Mouse (Mus musculus): ENCODE results near the gene Mpig6b. TPM values are rescaled to one million over a fixed set of nuclear protein-coding genes. Genes with fewer than 3 reads are reported as not detected.

Mpig6b gene
- polyA plus RNA-seq (2015; fragmentation: Nextera tagmentation; extraction: Ambion mirVana), result 0.16 and 0.54 TPM in 2 replicates

- WGBS, result 42% methylated on average over 10 of the region's 10 CpGs
- no peak for ATAC-seq (replicated peaks; ENCODE audit: extremely low read depth, insufficient read depth, low FRiP score)
- H3K27me3 ChIP-seq (ENCODE audit: control insufficient read depth, insufficient read depth, low read length), result peaks cover 28% of the 10 kb centered on the region
Observed at GRCm38 (mm10) chr17:35066084-35066483, at the start of gene Mpig6b. TSS of gene Mpig6b (minus strand) at chr17:35066184.

GRCm38 (mm10) chr17:35115046-35116019 lies 49.3 kb upstream of the Mpig6b start, which contains the start of gene Ly6g5b:
TSS of gene Ly6g5b (minus strand) at chr17:35115428.
- H3K4me1 ChIP-seq (ENCODE audit: control insufficient read depth, insufficient read depth, low read length), result peaks cover 8% of the 10 kb centered on the region
- H3K4me2 ChIP-seq (ENCODE audit: low read depth, low read length), result no peak within 1 kb of the TSS
- no peak within 1 kb of the TSS for H3K9ac ChIP-seq (ENCODE audit: low read length)
- WGBS, result 85% methylated on average over 8 of the region's 8 CpGs
- no peaks in the 10 kb centered on the region for H3K9me3 ChIP-seq (replicated peaks; ENCODE audit: control insufficient read depth, low read length)
- H3K27me3 ChIP-seq (ENCODE audit: control insufficient read depth, insufficient read depth, low read length), result no peaks in the 10 kb centered on the region
- peaks cover 33% of the 10 kb centered on the region for H3K36me3 ChIP-seq (ENCODE audit: control insufficient read depth, insufficient read depth)
- no peak within 1 kb of the TSS for H3K27ac ChIP-seq (ENCODE audit: low read length)
- no peak within 1 kb of the TSS for H3K4me3 ChIP-seq (ENCODE audit: low read length)
- no peak for ATAC-seq (replicated peaks; ENCODE audit: extremely low read depth, insufficient read depth, low FRiP score)

More at GRCm38 (mm10) chr17:35066084-35066483, at the start of gene Mpig6b:
- peak within 1 kb of the TSS; percentile 50; the same call in 1 of the 2 replicates for H3K9ac ChIP-seq (ENCODE audit: low read length)
- peaks cover 13% of the 10 kb centered on the region for H3K4me1 ChIP-seq (ENCODE audit: control insufficient read depth, insufficient read depth, low read length)
- H3K9me3 ChIP-seq (replicated peaks; ENCODE audit: control insufficient read depth, low read length), result no peaks in the 10 kb centered on the region
- peak within 1 kb of the TSS; percentile 47 for H3K4me3 ChIP-seq (ENCODE audit: low read length)
- H3K36me3 ChIP-seq (ENCODE audit: control insufficient read depth, insufficient read depth), result peaks cover 5% of the 10 kb centered on the region; the same call in 1 of the 2 replicates
- peak within 1 kb of the TSS; percentile 74 for H3K4me2 ChIP-seq (ENCODE audit: low read depth, low read length)
- H3K27ac ChIP-seq (ENCODE audit: low read length), result no peak within 1 kb of the TSS

- peak; percentile 24; the same call in 1 of the 2 replicates for ATAC-seq (replicated peaks; ENCODE audit: extremely low read depth, insufficient read depth, low FRiP score)
- H3K27me3 ChIP-seq (ENCODE audit: control insufficient read depth, insufficient read depth, low read length), result no peaks in the 10 kb centered on the region
- WGBS, result 68% methylated on average over 9 of the region's 9 CpGs
- H3K4me1 ChIP-seq (ENCODE audit: control insufficient read depth, insufficient read depth, low read length), result no peaks in the 10 kb centered on the region
- H3K9me3 ChIP-seq (replicated peaks; ENCODE audit: control insufficient read depth, low read length), result no peaks in the 10 kb centered on the region
- H3K9ac ChIP-seq (ENCODE audit: low read length), result no peak overlapping the region
- peak overlapping the region; percentile 48; the same call in 1 of the 2 replicates for H3K27ac ChIP-seq (ENCODE audit: low read length)
- peak overlapping the region; percentile 22 for H3K4me2 ChIP-seq (ENCODE audit: low read depth, low read length)
- H3K36me3 ChIP-seq (ENCODE audit: control insufficient read depth, insufficient read depth), result peaks cover 11% of the 10 kb centered on the region
- H3K4me3 ChIP-seq (ENCODE audit: low read length), result no peak overlapping the region
Observed at GRCm38 (mm10) chr17:35111774-35112173, 45.8 kb upstream of the Mpig6b start.

- Histone ChIP-seq H3K4me3 (ENCODE audit: low read length) (no peak within 1 kb of the TSS), H3K4me2 (ENCODE audit: low read depth, low read length) (no peak within 1 kb of the TSS), H3K9me3 (replicated peaks; ENCODE audit: control insufficient read depth, low read length) (no peaks in the 10 kb centered on the region), H3K27me3 (ENCODE audit: control insufficient read depth, insufficient read depth, low read length) (no peaks in the 10 kb centered on the region), H3K9ac (ENCODE audit: low read length) (no peak within 1 kb of the TSS), H3K36me3 (ENCODE audit: control insufficient read depth, insufficient read depth) (no peaks in the 10 kb centered on the region), H3K27ac (ENCODE audit: low read length) (no peak within 1 kb of the TSS), H3K4me1 (ENCODE audit: control insufficient read depth, insufficient read depth, low read length) (peaks cover 3% of the 10 kb centered on the region; the same call in 1 of the 2 replicates)
- ATAC-seq (replicated peaks; ENCODE audit: extremely low read depth, insufficient read depth, low FRiP score), result no peak
- WGBS, result 77% methylated on average over 6 of the region's 6 CpGs
Observed at GRCm38 (mm10) chr17:35108097-35108496, 42.1 kb upstream of the Mpig6b start, which contains the start of gene Ly6g5c. TSS of gene Ly6g5c (plus strand) at chr17:35108279.

GRCm38 (mm10) chr17:35106522-35106921 lies 40.5 kb upstream of the Mpig6b start:
- WGBS, result 64% methylated on average over 3 of the region's 3 CpGs
- H3K27ac ChIP-seq (ENCODE audit: low read length), result no peak overlapping the region

GRCm38 (mm10) chr17:35105740-35106389 lies 39.9 kb upstream of the Mpig6b start:
- Histone ChIP-seq H3K4me2 (ENCODE audit: low read depth, low read length) (no peak overlapping the region), H3K36me3 (ENCODE audit: control insufficient read depth, insufficient read depth) (peaks cover 12% of the 10 kb centered on the region), H3K27me3 (ENCODE audit: control insufficient read depth, insufficient read depth, low read length) (no peaks in the 10 kb centered on the region), H3K4me3 (ENCODE audit: low read length) (no peak overlapping the region), H3K9me3 (replicated peaks; ENCODE audit: control insufficient read depth, low read length) (no peaks in the 10 kb centered on the region), H3K9ac (ENCODE audit: low read length) (no peak overlapping the region), H3K27ac (ENCODE audit: low read length) (no peak overlapping the region), H3K4me1 (ENCODE audit: control insufficient read depth, insufficient read depth, low read length) (peaks cover 6% of the 10 kb centered on the region; the same call in 1 of the 2 replicates)
- 28% methylated on average over 13 of the region's 13 CpGs for WGBS
- ATAC-seq (replicated peaks; ENCODE audit: extremely low read depth, insufficient read depth, low FRiP score), result no peak

More at GRCm38 (mm10) chr17:35106522-35106921, 40.5 kb upstream of the Mpig6b start:
- Histone ChIP-seq H3K4me3 (ENCODE audit: low read length) (no peak overlapping the region), H3K4me2 (ENCODE audit: low read depth, low read length) (no peak overlapping the region), H3K4me1 (ENCODE audit: control insufficient read depth, insufficient read depth, low read length) (peaks cover 6% of the 10 kb centered on the region; the same call in 1 of the 2 replicates), H3K9ac (ENCODE audit: low read length) (no peak overlapping the region), H3K36me3 (ENCODE audit: control insufficient read depth, insufficient read depth) (peaks cover 6% of the 10 kb centered on the region), H3K27me3 (ENCODE audit: control insufficient read depth, insufficient read depth, low read length) (no peaks in the 10 kb centered on the region), H3K9me3 (replicated peaks; ENCODE audit: control insufficient read depth, low read length) (no peaks in the 10 kb centered on the region)
- no peak for ATAC-seq (replicated peaks; ENCODE audit: extremely low read depth, insufficient read depth, low FRiP score)

GRCm38 (mm10) chr17:35104754-35105153 lies 38.8 kb upstream of the Mpig6b start:
- Histone ChIP-seq H3K9ac (ENCODE audit: low read length) (no peak overlapping the region), H3K4me1 (ENCODE audit: control insufficient read depth, insufficient read depth, low read length) (peaks cover 6% of the 10 kb centered on the region; the same call in 1 of the 2 replicates), H3K4me3 (ENCODE audit: low read length) (no peak overlapping the region), H3K9me3 (replicated peaks; ENCODE audit: control insufficient read depth, low read length) (no peaks in the 10 kb centered on the region), H3K36me3 (ENCODE audit: control insufficient read depth, insufficient read depth) (peaks cover 18% of the 10 kb centered on the region), H3K27ac (ENCODE audit: low read length) (no peak overlapping the region), H3K27me3 (ENCODE audit: control insufficient read depth, insufficient read depth, low read length) (no peaks in the 10 kb centered on the region), H3K4me2 (ENCODE audit: low read depth, low read length) (no peak overlapping the region)
- 54% methylated on average over 6 of the region's 6 CpGs for WGBS
- ATAC-seq (replicated peaks; ENCODE audit: extremely low read depth, insufficient read depth, low FRiP score), result no peak

GRCm38 (mm10) chr17:35104079-35104478 lies 38.1 kb upstream of the Mpig6b start:
- H3K27me3 ChIP-seq (ENCODE audit: control insufficient read depth, insufficient read depth, low read length), result no peaks in the 10 kb centered on the region
- H3K4me3 ChIP-seq (ENCODE audit: low read length), result no peak overlapping the region
- H3K36me3 ChIP-seq (ENCODE audit: control insufficient read depth, insufficient read depth), result peaks cover 22% of the 10 kb centered on the region
- no peaks in the 10 kb centered on the region for H3K9me3 ChIP-seq (replicated peaks; ENCODE audit: control insufficient read depth, low read length)
- ATAC-seq (replicated peaks; ENCODE audit: extremely low read depth, insufficient read depth, low FRiP score), result no peak
- H3K4me2 ChIP-seq (ENCODE audit: low read depth, low read length), result no peak overlapping the region
- WGBS, result 83% methylated on average over 7 of the region's 7 CpGs
- no peak overlapping the region for H3K9ac ChIP-seq (ENCODE audit: low read length)
- no peak overlapping the region for H3K27ac ChIP-seq (ENCODE audit: low read length)
- H3K4me1 ChIP-seq (ENCODE audit: control insufficient read depth, insufficient read depth, low read length), result peaks cover 6% of the 10 kb centered on the region; the same call in 1 of the 2 replicates

All from heart, embryonic 16.5 days (tissue).